Mouse (Mus musculus): ENCODE results near the gene B4galnt2. TPM values are rescaled to one million over a fixed set of nuclear protein-coding genes. Genes with fewer than 3 reads are reported as not detected.

The B4galnt2 gene
- total RNA-seq, 1 experiment, result 1.5 TPM

DNA sequence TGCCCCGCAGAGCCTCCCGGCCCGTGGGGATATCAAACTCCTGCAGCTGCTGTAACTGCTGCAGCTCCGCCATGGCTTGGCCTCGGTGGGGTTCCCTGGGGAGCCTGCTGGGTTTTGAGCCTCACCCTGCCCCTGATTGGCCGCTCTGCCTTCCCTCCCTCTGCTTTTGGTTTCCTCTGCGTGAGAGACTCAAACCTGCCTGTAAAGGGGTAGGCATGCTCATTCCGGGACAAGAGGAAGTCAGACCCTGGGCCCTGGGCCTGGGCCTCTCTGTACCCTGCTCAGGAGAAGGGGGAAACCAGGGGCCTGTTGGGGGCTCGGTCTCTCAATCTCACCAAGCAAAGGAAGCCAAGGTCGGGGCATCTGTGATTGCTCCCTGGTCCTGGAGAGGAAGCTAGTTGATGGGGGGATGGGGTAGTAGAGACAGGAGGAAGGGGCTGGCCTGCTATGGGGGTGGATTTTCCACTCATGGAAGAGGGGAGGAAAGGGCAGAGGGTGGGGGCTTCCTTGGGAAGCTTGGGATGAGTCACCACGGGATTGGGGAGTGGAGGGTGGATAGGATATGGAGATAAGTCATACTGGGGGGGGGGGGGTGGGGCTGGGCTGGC lies 72.5 kb downstream of the B4galnt2 start, which contains the start of gene Abi3:
Abi3 (minus strand) TSS at position 403 of the 608 bp plus-strand sequence.
- no peaks in the 10 kb centered on the region for H3K9me3 ChIP-seq (ENCODE audit: control insufficient read depth, insufficient read depth, low read depth, low read length)
- in situ Hi-C loops (cut with MboI; ENCODE audit: low sequenced_read_pairs in 2 of 2, unreplicated experiment in 2 of 2), result no loop called here
- TF ChIP-seq CHD2 (IDR thresholded peaks at IDR 0.05; ENCODE audit: low read depth, low read length) (no peak), HCFC1 (IDR thresholded peaks at IDR 0.05; ENCODE audit: borderline replicate concordance, insufficient read depth, low read length) (no peak), ZC3H11A (IDR thresholded peaks at IDR 0.05; ENCODE audit: borderline replicate concordance, low read depth, low read length) (no peak), ZNF384 (IDR thresholded peaks at IDR 0.05; ENCODE audit: low read depth, low read length) (no peak), MAFK (IDR thresholded peaks at IDR 0.05; ENCODE audit: insufficient read depth, low read depth, low read length) (no peak)
- H3K27ac ChIP-seq (ENCODE audit: insufficient read depth, low read depth, low read length, poor library complexity, severe bottlenecking), result peak within 1 kb of the TSS; percentile 32; the same call in 1 of the 2 replicates
- no peak for DNase-seq (ENCODE audit: low read depth, low spot score)
- no peaks in the 10 kb centered on the region for H3K36me3 ChIP-seq (ENCODE audit: control insufficient read depth, insufficient read depth, low read length, poor library complexity, severe bottlenecking)
- H3K4me1 ChIP-seq (ENCODE audit: control insufficient read depth in 2 of 2, insufficient read depth in 2 of 2, low read length in 2 of 2, poor library complexity in 1 of 2), result peaks cover 11 to 22% of the 10 kb centered on the region in 2 experiments
- peak within 1 kb of the TSS; percentile 26 to 50; a peak in 3 of 4 replicates for H3K4me3 ChIP-seq (ENCODE audit: insufficient read depth in 1 of 2, low read depth in 1 of 2, low read length in 2 of 2, poor library complexity in 1 of 2, severe bottlenecking in 1 of 2)
- H3K9ac ChIP-seq (ENCODE audit: insufficient read depth, low read depth, low read length, poor library complexity, severe bottlenecking), result peak within 1 kb of the TSS; percentile 41; the same call in 1 of the 2 replicates

DNA sequence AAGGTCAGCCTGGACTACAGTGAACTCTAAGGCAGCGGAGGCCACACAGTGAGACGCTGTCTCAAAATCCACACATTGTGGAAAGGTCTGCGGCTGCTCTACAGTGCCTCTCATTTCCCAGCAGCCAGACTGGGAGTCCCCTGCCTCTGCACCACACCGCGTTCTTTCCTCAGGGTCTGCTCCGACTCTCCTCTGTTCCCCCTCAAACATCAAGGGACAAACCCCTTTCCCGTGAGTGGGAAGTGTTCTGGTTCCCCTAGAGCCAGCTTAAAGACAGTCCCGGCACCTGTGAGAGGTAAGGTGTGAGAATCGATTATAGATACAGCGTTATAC lies 73.2 kb downstream of the B4galnt2 start:
- peaks cover 11 to 22% of the 10 kb centered on the region in 2 experiments for H3K4me1 ChIP-seq (ENCODE audit: control insufficient read depth in 2 of 2, insufficient read depth in 2 of 2, low read length in 2 of 2, poor library complexity in 1 of 2)
- H3K36me3 ChIP-seq (ENCODE audit: control insufficient read depth, insufficient read depth, low read length, poor library complexity, severe bottlenecking), result no peaks in the 10 kb centered on the region
- H3K27ac ChIP-seq (ENCODE audit: insufficient read depth, low read depth, low read length, poor library complexity, severe bottlenecking), result no peak overlapping the region
- H3K9me3 ChIP-seq (ENCODE audit: control insufficient read depth, insufficient read depth, low read depth, low read length), result no peaks in the 10 kb centered on the region
- H3K4me3 ChIP-seq (ENCODE audit: insufficient read depth in 1 of 2, low read depth in 1 of 2, low read length in 2 of 2, poor library complexity in 1 of 2, severe bottlenecking in 1 of 2), result peak overlapping the region; percentile 26 to 50; a peak in 3 of 4 replicates
- no peak overlapping the region for H3K9ac ChIP-seq (ENCODE audit: insufficient read depth, low read depth, low read length, poor library complexity, severe bottlenecking)
- in situ Hi-C loops (cut with MboI; ENCODE audit: low sequenced_read_pairs in 2 of 2, unreplicated experiment in 2 of 2), result no loop called here
- TF ChIP-seq MAFK (IDR thresholded peaks at IDR 0.05; ENCODE audit: insufficient read depth, low read depth, low read length) (no peak), CHD2 (IDR thresholded peaks at IDR 0.05; ENCODE audit: low read depth, low read length) (no peak), ZNF384 (IDR thresholded peaks at IDR 0.05; ENCODE audit: low read depth, low read length) (no peak), ZC3H11A (IDR thresholded peaks at IDR 0.05; ENCODE audit: borderline replicate concordance, low read depth, low read length) (no peak), HCFC1 (IDR thresholded peaks at IDR 0.05; ENCODE audit: borderline replicate concordance, insufficient read depth, low read length) (no peak)
- DNase-seq (ENCODE audit: low read depth, low spot score), result no peak

DNA sequence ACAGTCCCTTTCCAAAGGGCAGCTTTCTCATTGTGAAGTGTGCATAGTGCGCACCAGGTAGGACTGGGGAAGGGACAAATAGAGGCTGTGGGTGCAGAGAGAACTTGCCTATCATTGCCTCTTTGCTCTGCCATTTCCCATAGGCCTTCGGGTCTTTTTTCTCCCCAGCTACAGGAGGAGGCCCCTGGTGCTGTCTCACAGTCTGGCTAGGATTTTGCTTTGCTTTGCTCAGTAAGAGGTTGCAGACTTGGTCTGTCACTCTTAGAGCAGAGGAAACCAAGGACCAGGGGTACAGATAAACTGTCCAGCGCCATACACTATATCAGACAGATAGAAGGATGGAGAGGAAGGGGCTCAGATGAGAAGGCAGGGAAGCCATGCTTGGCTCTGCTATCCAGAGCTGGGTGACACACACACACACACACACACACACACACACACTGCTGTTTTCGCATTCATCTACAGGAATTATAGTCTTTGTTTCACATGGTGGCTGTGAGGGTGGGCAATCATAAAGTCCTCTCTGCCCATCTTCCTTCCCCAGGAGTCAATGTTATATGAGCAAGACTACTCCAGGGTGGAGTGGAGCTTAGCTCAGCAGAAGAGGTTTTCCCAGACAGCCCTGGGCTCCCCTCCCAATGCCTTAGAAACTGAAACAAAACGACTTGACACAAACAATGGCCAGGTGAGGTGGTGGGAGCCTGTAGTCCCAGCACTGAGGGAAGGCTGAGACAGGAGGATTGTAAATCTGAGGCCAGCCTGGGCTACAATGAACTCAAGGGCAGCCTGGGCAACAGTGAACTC lies 73.8 kb downstream of the B4galnt2 start:
- in situ Hi-C loops (cut with MboI; ENCODE audit: low sequenced_read_pairs in 2 of 2, unreplicated experiment in 2 of 2), result no loop called here
- Histone ChIP-seq H3K9ac (ENCODE audit: insufficient read depth, low read depth, low read length, poor library complexity, severe bottlenecking) (no peak overlapping the region), H3K36me3 (ENCODE audit: control insufficient read depth, insufficient read depth, low read length, poor library complexity, severe bottlenecking) (no peaks in the 10 kb centered on the region), H3K4me1 (ENCODE audit: control insufficient read depth in 2 of 2, insufficient read depth in 2 of 2, low read length in 2 of 2, poor library complexity in 1 of 2) (peaks cover 11 to 22% of the 10 kb centered on the region in 2 experiments), H3K27ac (ENCODE audit: insufficient read depth, low read depth, low read length, poor library complexity, severe bottlenecking) (no peak overlapping the region), H3K4me3 (ENCODE audit: insufficient read depth in 1 of 2, low read depth in 1 of 2, low read length in 2 of 2, poor library complexity in 1 of 2, severe bottlenecking in 1 of 2) (peak overlapping the region in 1 of 2 experiments; percentile 26; a peak in 1 of 4 replicates), H3K9me3 (ENCODE audit: control insufficient read depth, insufficient read depth, low read depth, low read length) (no peaks in the 10 kb centered on the region)
- no peak for DNase-seq (ENCODE audit: low read depth, low spot score)
- TF ChIP-seq ZNF384 (IDR thresholded peaks at IDR 0.05; ENCODE audit: low read depth, low read length) (no peak), HCFC1 (IDR thresholded peaks at IDR 0.05; ENCODE audit: borderline replicate concordance, insufficient read depth, low read length) (no peak), MAFK (IDR thresholded peaks at IDR 0.05; ENCODE audit: insufficient read depth, low read depth, low read length) (no peak)

- TF ChIP-seq HCFC1 (IDR thresholded peaks at IDR 0.05; ENCODE audit: borderline replicate concordance, insufficient read depth, low read length) (no peak), CHD2 (IDR thresholded peaks at IDR 0.05; ENCODE audit: low read depth, low read length) (no peak), ZC3H11A (IDR thresholded peaks at IDR 0.05; ENCODE audit: borderline replicate concordance, low read depth, low read length) (no peak), MAFK (IDR thresholded peaks at IDR 0.05; ENCODE audit: insufficient read depth, low read depth, low read length) (no peak), ZNF384 (IDR thresholded peaks at IDR 0.05; ENCODE audit: low read depth, low read length) (no peak)
- Histone ChIP-seq H3K4me1 (ENCODE audit: control insufficient read depth in 2 of 2, insufficient read depth in 2 of 2, low read length in 2 of 2, poor library complexity in 1 of 2) (peaks cover 11 to 32% of the 10 kb centered on the region in 2 experiments), H3K9ac (ENCODE audit: insufficient read depth, low read depth, low read length, poor library complexity, severe bottlenecking) (no peak overlapping the region), H3K9me3 (ENCODE audit: control insufficient read depth, insufficient read depth, low read depth, low read length) (no peaks in the 10 kb centered on the region), H3K27ac (ENCODE audit: insufficient read depth, low read depth, low read length, poor library complexity, severe bottlenecking) (no peak overlapping the region), H3K36me3 (ENCODE audit: control insufficient read depth, insufficient read depth, low read length, poor library complexity, severe bottlenecking) (no peaks in the 10 kb centered on the region), H3K4me3 (ENCODE audit: insufficient read depth in 1 of 2, low read depth in 1 of 2, low read length in 2 of 2, poor library complexity in 1 of 2, severe bottlenecking in 1 of 2) (no peak overlapping the region)
- in situ Hi-C loops (cut with MboI; ENCODE audit: low sequenced_read_pairs in 2 of 2, unreplicated experiment in 2 of 2), result no loop called here
- DNase-seq (ENCODE audit: low read depth, low spot score), result no peak
Measured at GRCm38 (mm10) chr11:95838999-95839868, 75.5 kb downstream of the B4galnt2 start.

Measured in ES-E14 (cell line).